Mouse (Mus musculus) heart, adult 2 months (tissue): ENCODE measurements around the gene Hormad1.

Experiments used
- CTCF ChIP-seq: fragments of 200-600 bp; IDR thresholded peaks from 2 replicates; pipeline ENCODE4 v1.8.1; 2022; ENCODE audit warnings: antibody characterized with exemption, mild to moderate bottlenecking, moderate library complexity
- EP300 ChIP-seq: fragments of 200-500 bp; IDR thresholded peaks from 2 replicates; pipeline ENCODE4 v1.6.1; 2011; ENCODE audit warnings: low read depth, low read length, control low read depth; ENCODE audit not compliant: insufficient read depth
- POLR2A ChIP-seq: fragments of 200-500 bp; IDR thresholded peaks from 2 replicates; pipeline ENCODE4 v1.6.1; 2011; ENCODE audit warnings: mild to moderate bottlenecking, low read depth, low read length, control low read depth; ENCODE audit not compliant: insufficient read depth

DNA sequence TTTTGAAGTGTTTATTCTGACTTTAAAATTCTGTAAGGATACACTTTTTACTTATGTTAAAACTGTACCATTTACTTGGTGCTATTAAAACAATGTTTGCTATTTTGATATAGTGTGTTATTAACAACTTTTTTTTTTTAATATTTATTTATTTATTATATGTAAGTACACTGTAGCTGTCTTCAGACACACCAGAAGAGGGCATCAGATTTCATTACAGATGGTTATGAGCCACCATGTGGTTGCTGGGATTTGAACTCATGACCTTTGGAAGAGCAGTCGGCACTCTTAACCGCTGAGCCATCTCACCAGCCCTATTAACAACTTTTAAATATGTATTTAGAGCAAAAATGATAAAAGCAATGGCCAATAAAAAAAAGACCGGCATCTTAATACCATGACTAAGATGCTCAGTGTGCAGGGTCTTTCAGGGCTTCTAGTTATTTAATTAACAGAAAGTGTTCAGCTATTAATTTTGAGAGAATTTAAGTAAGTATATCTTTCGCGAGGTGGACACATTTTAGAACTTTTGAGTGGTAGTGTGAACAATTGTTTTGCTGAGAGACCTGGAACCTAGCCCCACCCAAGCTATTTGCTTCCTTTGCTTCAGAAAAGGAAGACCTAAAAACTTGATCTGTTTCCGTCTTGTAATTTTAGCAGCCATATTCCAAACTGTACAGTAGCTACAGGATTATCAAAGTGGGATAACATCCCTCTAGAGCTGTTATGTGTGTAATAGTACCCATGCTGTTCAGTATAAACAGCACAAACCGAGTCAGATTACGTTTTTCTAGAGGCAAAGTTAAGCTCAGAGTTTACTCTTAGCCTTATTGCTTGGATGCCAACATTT, 28.5 kb downstream of the Hormad1 start:
- no peak for TF ChIP-seq CTCF
- TF ChIP-seq POLR2A, result no peak
- TF ChIP-seq EP300, result no peak
